Mouse (Mus musculus): ENCODE data around the gene Olfr1410.

The Olfr1410 gene

DNA sequence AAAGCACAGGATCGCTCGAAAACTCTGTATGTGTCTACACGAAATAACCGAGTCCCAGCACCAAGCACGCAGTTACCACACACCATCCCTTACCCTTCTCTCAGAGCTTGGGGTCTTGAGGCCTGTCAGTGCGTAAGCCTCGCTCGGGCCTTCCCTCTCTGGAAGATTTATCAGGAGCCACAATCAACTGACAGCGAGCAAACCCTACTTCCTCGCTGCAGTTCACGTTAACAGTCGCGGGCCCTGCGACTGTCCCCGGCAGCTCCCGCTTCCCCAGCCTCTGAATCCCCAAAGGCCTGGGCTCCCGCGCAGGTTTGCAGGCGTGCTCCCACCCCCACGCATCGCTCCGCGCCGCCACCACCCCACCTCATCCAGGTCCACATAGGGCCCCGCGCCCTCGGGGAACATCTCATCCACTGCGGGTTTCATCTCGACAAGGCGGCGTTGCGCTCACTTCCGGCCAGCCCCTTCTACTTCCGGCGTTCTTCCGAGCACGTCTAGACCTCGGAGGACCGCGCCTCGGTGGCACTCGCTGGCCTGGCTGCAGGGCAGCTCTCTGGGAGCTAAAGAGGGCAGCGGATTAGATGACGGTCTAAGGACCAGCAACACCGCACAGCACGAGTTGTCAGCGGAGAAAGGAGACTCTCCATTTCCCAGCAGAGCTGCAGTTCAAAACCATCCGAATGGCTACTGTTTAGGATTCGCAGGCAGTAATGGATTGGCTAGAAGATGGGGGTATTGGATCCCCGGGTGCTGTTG lies 36.1 kb downstream of the Olfr1410 start, which contains the start of gene Cops9:
Cops9 (minus strand) TSS at position 472 of the 759 bp plus-strand sequence.
- peak; percentile 87 for DNase-seq

DNA sequence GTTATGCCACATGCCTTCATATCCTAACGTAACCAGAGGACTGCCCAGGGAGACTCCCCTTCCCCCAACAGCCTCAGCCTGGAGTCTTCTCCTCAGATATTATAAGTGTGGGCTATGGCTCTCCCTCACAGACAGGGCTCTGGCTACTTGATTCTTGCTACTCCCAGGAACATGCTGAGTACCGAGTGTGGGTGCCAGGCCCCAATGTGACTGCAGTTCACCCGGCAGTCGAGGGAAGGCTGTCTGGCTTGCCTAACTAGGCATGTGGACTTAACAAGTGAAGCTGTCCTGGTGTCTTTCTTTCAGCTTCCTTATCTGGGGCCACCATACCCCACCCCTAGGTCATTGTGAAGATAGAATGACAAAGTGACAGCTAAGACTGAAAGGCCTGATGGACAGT lies 38.1 kb downstream of the Olfr1410 start:
- DNase-seq, result no peak

GRCm38 (mm10) chr1:92644916-92645315 lies 39.3 kb downstream of the Olfr1410 start:
- DNase-seq, result no peak

DNA sequence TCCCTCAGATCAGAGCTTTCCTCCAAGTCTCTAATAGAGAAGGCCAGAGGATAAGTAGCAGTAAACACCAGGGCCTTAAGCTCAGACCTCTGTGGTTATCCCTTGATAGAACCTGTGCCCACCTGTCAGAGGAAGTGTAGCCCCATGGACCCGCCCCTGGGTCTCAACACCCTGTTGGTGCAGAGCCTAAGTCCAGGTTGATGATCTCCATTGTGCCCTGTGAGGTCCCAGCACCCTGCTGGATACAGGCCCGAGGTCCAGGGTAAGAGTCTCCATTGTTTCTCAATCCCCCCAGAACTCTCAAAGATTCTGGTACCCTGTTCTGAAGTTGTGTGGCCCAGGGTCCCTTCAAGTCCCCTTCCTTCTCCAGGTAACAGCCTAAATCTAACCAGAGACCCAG lies 40.5 kb downstream of the Olfr1410 start:
- DNase-seq, result no peak

- DNase-seq, result no peak
These were observed 41.0 kb downstream of the Olfr1410 start for GRCm38 (mm10) chr1:92646601-92647000.

GRCm38 (mm10) chr1:92647026-92647425 lies 41.4 kb downstream of the Olfr1410 start:
- no peak for DNase-seq

DNA sequence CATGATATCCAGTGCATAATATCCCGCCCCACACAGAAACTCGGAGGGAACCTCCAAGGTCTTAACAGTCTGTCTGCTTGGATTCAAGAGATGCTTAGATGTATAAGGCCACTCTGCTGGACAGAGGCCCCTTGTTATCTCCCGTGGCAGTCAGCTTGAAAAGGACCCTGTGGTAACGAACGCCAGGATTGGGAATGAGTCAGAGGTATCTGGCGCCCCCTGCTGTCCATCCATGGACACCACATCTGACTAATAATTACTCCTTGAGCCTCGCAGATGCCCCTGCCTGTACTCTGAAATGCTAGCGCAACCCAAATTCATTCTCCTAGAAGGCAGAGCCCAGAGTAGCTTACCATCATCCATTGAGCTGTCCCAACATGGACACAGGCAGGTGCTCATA lies 42.2 kb downstream of the Olfr1410 start:
- peak; percentile 61 for DNase-seq

DNA sequence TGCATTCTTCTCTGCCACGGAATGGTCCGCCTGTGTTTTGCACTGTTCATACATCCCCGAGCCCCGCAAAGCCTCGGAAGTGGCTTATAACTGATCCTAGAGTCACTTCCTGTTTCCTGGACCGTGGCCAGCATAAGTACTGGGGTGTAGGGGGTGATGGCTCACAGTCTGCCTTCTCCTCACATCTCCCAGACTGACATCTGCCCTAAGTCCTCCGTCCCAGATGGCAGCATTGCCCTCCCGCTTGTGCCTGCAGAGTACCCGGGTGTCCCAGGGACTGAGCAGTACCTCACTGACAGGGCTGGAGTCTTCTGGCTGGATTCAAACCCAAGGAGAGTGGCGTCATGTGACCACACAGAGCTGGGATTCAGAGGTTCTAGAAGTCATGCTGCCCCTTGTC lies 42.6 kb downstream of the Olfr1410 start:
- DNase-seq, result peak; percentile 23

DNA sequence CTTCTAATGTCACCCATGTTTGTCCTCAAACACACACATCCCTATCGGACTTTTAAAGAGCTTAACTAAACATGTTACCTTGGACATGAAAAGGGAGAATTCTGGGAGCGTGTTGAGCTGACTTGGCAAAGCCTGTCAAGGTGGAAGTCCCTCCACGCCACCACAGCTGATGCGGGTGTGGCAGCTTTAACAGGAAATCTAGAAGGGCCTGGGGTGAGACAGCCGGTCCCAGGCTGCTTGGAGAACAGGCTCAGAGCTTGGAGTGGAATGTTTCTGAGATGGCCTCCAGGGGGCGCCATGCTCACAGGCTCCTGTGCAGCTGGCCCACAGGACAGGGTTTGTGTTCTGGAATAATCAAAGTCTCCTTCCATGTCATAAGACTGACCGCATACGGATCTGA lies 43.1 kb downstream of the Olfr1410 start, which contains the start of gene Otos:
Otos (minus strand) TSS at position 169 of the 400 bp plus-strand sequence.
- peak; percentile 67 for DNase-seq

GRCm38 (mm10) chr1:92651467-92651866 lies 45.9 kb downstream of the Olfr1410 start:
- no peak for DNase-seq

DNA sequence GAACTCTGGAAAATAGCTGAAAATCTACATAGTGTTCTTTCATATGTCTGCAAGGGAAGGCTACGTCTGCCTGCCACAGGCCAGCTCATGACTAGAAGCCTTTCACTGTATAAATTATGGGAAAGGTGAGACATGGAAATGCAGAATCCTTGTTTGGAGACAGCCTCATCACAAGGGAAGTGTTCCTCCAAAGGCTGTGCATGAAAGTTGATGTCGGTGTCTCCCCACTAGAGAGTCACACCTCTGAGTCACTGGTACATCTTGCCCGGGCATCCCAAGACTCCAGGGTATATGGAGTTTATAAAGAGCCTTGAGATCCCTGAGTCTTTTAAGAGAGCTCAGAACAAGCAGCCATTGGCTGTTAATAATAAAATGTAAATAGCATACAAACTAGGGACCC lies 47.6 kb downstream of the Olfr1410 start:
- DNase-seq, result no peak

DNA sequence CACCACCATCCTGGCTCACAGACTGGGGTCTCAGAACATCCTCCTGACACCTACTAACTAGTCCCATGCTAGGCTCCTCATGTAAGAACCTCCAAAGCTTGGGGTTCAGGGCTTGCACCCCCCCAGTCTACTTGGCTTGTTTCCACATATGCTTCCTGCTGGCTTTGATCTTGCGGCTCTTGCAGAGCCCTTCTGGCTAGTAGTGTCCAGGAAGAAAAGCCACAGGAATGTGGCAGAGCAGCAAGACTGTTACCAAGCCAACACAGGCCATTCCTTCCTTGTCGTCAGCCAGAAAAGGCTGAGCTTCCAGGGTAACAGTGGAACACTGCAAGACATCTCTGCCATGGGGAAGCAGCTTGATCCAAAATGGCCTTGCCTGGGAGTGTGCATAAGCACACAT lies 49.1 kb downstream of the Olfr1410 start:
- no peak for DNase-seq

- no peak for DNase-seq
These were observed 51.6 kb downstream of the Olfr1410 start for GRCm38 (mm10) chr1:92657025-92657820.

GRCm38 (mm10) chr1:92659392-92659791 lies 53.8 kb downstream of the Olfr1410 start:
- DNase-seq, result no peak
